Comparison of ENCODE assay signal across 14 mouse cellular contexts in the genomic region with DNA sequence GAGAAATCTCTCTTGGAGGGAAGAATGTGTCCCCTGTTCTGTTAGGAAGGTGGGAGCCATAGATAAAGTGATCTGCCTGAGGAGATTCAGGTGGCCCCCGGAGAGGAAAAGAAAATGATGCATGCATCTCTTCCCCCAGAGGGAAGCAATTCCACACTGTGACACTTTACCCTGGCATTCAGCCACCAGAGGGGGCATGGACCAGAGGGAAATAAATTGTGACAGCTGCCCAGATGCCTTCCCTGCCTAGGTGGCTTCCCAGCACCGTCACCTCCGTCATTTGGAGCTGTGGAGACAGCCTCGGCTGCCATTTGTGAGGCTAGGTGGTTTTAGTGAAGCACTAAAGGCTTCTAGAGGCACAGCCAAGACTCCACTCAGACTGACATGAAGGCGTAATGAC.
DNase-seq lines count a peak whose midpoint lies in the region; ATAC-seq and TF ChIP-seq lines count a peak whose summit lies in the region.
"Had no signal": no experiment of that assay in that cellular context is flagged by ENCODE, and none has a peak within 500 bp of the region (broad histone marks: within the 10 kb centered on the region; RNA-seq: fewer than 3 reads in every experiment).

No protein-coding gene starts in this region.

- H3K27me3 ChIP-seq in forebrain, postnatal 0 days (ENCODE audit: insufficient read depth, low read length), result no peaks in the 10 kb centered on the region
- H3K27me3 ChIP-seq in forebrain, embryonic 15.5 days, result no peaks in the 10 kb centered on the region
- H3K27me3 ChIP-seq: heart, embryonic 15.5 days; liver, embryonic 13.5 days had no signal

- TF ChIP-seq CTCF in forebrain, postnatal 0 days (IDR thresholded peaks at IDR 0.05; ENCODE audit: low read depth), result peak; percentile 40
- peak; percentile 35 for TF ChIP-seq CTCF in layer of hippocampus, adult 2 months (conservative IDR thresholded peaks at IDR 0.05)

- no peak overlapping the region for H3K9ac ChIP-seq in forebrain, postnatal 0 days
- H3K9ac ChIP-seq in forebrain, embryonic 15.5 days (replicated peaks), result no peak overlapping the region
- H3K9ac ChIP-seq: heart, embryonic 15.5 days; liver, embryonic 13.5 days had no signal

- WGBS in forebrain, postnatal 0 days, result 71% methylated on average over 5 of the region's 5 CpGs
- 71% methylated on average over 5 of the region's 5 CpGs for WGBS in forebrain, embryonic 15.5 days

- no peak for ATAC-seq in forebrain, postnatal 0 days
- no peak for ATAC-seq in forebrain, embryonic 15.5 days (replicated peaks)

- no peaks in the 10 kb centered on the region for H3K4me1 ChIP-seq in forebrain, postnatal 0 days (ENCODE audit: insufficient read depth)
- peaks cover 12% of the 10 kb centered on the region; the same call in 1 of the 2 replicates for H3K4me1 ChIP-seq in forebrain, embryonic 15.5 days
- H3K4me1 ChIP-seq: heart, embryonic 15.5 days; liver, embryonic 13.5 days had no signal

- H3K36me3 ChIP-seq in forebrain, postnatal 0 days (ENCODE audit: insufficient read depth), result no peaks in the 10 kb centered on the region
- no peaks in the 10 kb centered on the region for H3K36me3 ChIP-seq in forebrain, embryonic 15.5 days
- H3K36me3 ChIP-seq: G1E; heart, embryonic 15.5 days; liver, embryonic 13.5 days had no signal

- H3K4me2 ChIP-seq in forebrain, postnatal 0 days (ENCODE audit: low read depth), result no peak overlapping the region
- H3K4me2 ChIP-seq in forebrain, embryonic 15.5 days (replicated peaks), result no peak overlapping the region
- H3K4me2 ChIP-seq: heart, embryonic 15.5 days; liver, embryonic 13.5 days had no signal

- H3K27ac ChIP-seq in forebrain, postnatal 0 days (ENCODE audit: low read depth, low read length), result no peak overlapping the region
- no peak overlapping the region for H3K27ac ChIP-seq in forebrain, embryonic 15.5 days (replicated peaks)
- no peak overlapping the region for H3K27ac ChIP-seq in layer of hippocampus, adult 2 months
- H3K27ac ChIP-seq: heart, embryonic 15.5 days; liver, embryonic 13.5 days had no signal

- no peak overlapping the region for H3K4me3 ChIP-seq in forebrain, postnatal 0 days (ENCODE audit: low read depth, low read length)
- H3K4me3 ChIP-seq in forebrain, embryonic 15.5 days, result no peak overlapping the region
- no peak overlapping the region for H3K4me3 ChIP-seq in layer of hippocampus, adult 2 months
- H3K4me3 ChIP-seq: heart, embryonic 15.5 days; liver, embryonic 13.5 days had no signal

- H3K9me3 ChIP-seq in forebrain, postnatal 0 days (ENCODE audit: low read length), result no peaks in the 10 kb centered on the region
- no peaks in the 10 kb centered on the region for H3K9me3 ChIP-seq in forebrain, embryonic 15.5 days
- H3K9me3 ChIP-seq: heart, embryonic 15.5 days; liver, embryonic 13.5 days had no signal

- no peak for DNase-seq in forebrain, postnatal 0 days
- no peak for DNase-seq in layer of hippocampus, adult 2 months (ENCODE audit: low spot score in 2 of 2)
- DNase-seq in layer of hippocampus, adult 9-11 months, result no peak
- DNase-seq in thymus, postnatal 4 days, result peak; percentile 10
- DNase-seq in thymus, postnatal 10 days (ENCODE audit: low spot score in 2 of 2), result no peak
- no peak for DNase-seq in cerebellum, adult 11-12 months
- no peak for DNase-seq in spleen, postnatal 4 days (ENCODE audit: low spot score in 2 of 2)
- DNase-seq: gastrocnemius, postnatal 36 days; liver, embryonic 13.5 days; right cerebral cortex, adult 18-20 months; thymus, adult 18-20 months had no signal
